Mouse (Mus musculus) right cerebral cortex, postnatal 14 days (tissue): Measurements from ENCODE around the gene Gm42417.
"Not testable (repeated sequence)": the region's sequence is repeated elsewhere in the genome, so short reads cannot be mapped to it uniquely, and the experiment has no call there.

Experiments used
- DNase-seq: peaks from one replicate; pipeline ENCODE4 v3.0.0; 2022

The Gm42417 gene

DNA sequence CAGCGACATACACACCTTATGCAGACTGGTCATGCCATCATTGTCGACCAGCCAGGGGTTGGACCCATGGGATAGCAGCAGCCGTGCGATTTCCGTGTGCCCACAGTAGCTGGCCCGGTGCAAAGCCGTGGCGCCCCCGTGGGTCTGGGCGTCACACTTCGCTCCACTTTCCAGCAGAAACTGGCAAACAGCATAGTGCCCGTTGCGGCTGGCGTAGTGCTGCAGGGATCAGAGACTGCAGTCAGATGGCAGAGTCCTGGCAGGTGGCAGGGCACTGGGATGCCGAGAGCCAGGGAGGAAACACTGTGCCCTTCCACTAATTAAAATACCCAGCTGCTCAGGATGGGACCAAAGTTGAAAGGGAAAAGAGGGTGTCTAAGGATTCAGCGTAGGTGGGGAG, 2.6 kb upstream of the Gm42417 start:
- DNase-seq, result no peak

- no peak for DNase-seq
Measured at GRCm38 (mm10) chr1:36540807-36541206, 1.6 kb upstream of the Gm42417 start.

DNA sequence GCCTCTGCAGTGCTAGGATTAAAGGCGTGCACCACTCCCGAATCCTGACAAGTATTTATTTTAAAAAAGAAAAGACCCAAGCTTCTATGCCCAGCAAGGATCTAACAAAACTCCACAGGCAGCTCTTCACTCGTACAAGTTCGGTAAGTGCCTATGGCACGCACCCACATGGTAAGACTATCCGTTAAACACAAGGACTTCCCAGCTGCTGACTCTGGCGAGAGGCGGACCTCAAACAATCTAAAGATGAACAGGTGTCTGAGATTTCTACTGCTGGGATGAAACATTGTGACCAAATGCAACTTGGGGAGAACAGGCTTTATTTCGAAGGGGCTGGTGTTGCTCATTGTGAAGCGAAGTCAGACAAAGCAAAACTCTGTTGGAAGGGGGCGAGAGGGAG, 903 bp upstream of the Gm42417 start:
- no peak for DNase-seq

GRCm38 (mm10) chr1:36538727-36539126, 502 bp downstream of the Gm42417 start:
- DNase-seq, result no peak

GRCm38 (mm10) chr1:36536783-36537182, 2.4 kb downstream of the Gm42417 start, which contains the start of gene Ankrd23:
Gene Ankrd23 (minus strand): TSS chr1:36536883.
- not testable (repeated sequence) for DNase-seq

- no peak for DNase-seq
Measured at GRCm38 (mm10) chr1:36536397-36536728, 2.9 kb downstream of the Gm42417 start.

GRCm38 (mm10) chr1:36535477-36536396, 3.5 kb downstream of the Gm42417 start:
- no peak for DNase-seq

- DNase-seq, result no peak
Measured at GRCm38 (mm10) chr1:36534595-36535058, 4.6 kb downstream of the Gm42417 start.

- no peak for DNase-seq
Measured at GRCm38 (mm10) chr1:36533546-36533945, 5.7 kb downstream of the Gm42417 start.

- no peak for DNase-seq
Measured at GRCm38 (mm10) chr1:36531461-36531860, 7.8 kb downstream of the Gm42417 start.

DNA sequence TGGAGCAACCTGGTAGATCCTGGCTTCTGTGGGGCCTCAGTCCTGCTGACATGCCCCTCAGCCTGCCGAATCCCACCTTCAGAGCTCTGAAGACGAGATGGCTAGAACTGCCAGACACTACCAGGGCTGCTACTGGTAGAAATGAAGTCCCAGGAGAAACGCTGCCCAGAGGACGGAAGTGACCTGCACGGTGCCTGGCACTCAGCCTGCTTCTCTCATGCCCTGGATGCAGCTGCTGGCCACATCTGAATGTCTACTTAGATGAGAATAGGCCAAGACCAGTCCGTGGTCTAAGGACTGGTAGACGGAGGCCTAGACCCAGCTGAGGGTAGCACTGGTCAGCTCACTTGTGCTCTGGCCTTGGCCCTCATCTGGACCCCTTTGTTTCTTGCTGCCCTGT, 8.3 kb downstream of the Gm42417 start:
- DNase-seq, result no peak

GRCm38 (mm10) chr1:36530485-36530884, 8.7 kb downstream of the Gm42417 start:
- no peak for DNase-seq

GRCm38 (mm10) chr1:36529875-36530274, 9.4 kb downstream of the Gm42417 start:
- no peak for DNase-seq

DNA sequence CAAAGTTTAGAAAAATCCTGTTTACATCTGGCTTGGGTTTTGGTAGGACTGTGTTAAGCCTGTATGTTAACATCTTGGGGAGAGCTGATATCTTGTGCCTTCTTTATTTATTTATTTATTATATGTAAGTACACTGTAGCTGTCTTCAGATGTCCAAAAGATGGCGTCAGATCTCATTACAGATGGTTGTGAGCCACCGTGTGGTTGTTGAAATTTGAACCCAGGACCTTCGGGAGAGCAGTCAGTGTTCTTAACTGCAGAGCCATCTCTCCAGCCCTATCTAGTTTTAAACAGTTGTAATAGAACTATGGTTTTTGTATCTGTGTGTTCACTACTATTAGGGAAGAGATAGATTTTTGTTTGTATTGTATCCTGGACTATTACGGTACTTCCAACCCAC, 10.0 kb downstream of the Gm42417 start:
- DNase-seq, result no peak

- no peak for DNase-seq
Measured at GRCm38 (mm10) chr1:36528351-36528750, 10.9 kb downstream of the Gm42417 start.

DNA sequence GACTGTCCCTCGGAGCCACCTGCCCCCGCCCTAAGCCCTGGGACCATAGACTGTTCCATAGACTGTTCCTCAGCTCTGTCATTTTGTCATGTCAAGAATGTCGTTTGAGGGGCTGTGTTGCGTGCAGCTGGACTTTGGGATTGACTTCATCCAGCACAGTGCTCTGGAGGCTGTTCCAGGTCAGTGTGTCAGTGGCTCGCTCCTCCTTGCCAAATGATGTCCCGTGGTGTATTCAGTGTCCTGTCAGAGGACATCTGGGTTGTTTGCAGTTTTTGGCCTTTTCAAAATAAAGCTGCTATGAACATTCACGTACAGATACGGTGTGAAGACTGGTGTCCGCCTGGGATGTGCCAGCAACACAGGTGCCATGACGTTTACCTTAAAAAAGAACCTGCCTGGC, 12.3 kb downstream of the Gm42417 start:
- no peak for DNase-seq

GRCm38 (mm10) chr1:36525774-36526173, 13.5 kb downstream of the Gm42417 start:
- DNase-seq, result no peak

DNA sequence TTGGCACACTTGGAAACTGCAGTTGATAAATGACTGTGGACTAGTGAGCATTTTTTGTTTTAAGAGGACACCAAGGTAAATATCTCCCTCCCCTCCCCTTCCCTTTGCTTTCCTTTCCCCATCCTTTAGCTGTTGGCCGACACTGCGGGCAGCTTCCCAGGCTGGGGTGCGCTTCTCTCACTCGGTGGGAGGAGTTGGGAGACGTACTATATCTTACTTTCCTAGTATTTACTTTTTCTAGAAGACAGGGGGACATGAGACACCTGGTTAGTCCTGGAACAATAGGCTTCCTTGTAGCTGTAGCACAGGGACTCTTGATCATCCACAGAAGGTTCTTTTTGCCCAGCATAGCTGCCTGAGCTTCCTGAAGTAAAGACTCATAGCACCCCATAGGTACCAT, 15.2 kb downstream of the Gm42417 start:
- no peak for DNase-seq

DNA sequence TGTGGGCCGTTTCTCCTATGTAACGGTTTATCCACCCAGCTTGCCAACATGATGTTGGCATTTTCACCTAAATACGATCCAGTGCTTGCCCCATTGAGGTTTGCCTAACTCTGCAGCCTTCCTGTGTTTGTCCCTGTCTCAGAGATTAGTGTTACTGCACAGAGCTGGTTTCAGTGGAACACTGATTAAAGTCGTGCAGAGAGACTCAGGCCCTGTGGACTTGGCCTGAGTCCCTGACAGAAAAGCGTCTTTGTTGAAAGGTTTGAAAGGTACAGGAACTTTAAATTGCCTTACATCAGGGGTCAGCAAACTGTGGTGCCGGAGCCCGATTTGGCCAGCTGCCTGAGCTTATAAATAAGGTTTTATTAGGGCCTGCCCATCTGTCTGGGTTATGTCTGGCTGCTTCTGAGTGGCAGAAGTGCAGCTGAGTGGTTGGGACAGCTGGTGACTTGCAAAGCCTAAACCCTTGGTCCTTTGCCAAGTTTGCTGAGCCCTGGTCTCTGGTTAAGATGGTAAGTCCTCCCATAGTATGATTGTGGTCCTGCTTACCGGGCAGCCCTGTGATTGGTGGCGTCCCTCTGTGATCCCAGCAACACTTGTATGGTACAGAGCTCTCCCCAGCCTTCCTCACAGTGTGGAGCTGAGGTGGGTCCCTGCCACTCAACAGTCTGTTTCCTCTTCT, 15.8 kb downstream of the Gm42417 start:
- DNase-seq, result no peak

DNA sequence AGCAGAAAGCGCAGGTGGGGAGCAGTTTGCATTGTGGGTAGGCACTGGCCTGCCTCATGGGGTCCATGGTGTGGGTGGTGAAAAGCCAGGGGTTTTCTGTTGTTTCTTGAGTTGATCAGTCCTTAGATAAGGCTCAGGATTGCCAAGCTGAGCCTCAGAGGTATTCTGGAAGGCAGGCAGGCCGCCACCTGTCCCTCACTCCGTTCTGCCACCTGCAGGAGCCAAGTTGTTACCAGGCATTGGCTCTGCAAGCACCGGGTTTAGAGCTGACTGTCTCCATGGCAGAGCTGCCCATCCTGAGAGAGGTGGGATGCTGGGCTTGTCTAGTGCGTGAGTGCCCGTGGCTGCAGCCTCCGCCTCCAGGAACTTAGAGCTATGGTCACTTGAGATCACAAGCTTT, 17.0 kb downstream of the Gm42417 start:
- no peak for DNase-seq

GRCm38 (mm10) chr1:36519626-36520025, 19.6 kb downstream of the Gm42417 start:
- DNase-seq, result no peak

GRCm38 (mm10) chr1:36518259-36518658, 21.0 kb downstream of the Gm42417 start:
- no peak for DNase-seq

DNA sequence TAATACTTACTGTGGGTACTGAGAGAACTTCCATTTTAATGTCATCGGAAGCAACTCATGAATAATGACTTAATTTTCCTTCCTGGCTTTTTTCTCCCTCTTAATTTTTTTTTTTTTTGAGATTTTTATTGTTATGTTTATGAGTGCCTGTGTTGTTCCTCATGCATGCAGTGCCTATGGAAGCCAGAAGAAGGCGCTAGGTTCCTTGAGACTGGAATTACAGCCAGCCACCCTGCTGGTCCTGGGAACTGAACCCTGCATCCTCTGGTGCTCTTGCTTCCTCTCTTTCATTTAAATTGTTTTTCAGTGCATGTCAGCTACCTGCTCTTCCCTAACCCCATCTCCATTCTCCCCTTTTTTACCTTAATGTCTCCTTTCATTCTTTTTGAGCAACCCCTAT, 25.5 kb downstream of the Gm42417 start:
- no peak for DNase-seq

GRCm38 (mm10) chr1:36513310-36513709, 25.9 kb downstream of the Gm42417 start:
- no peak for DNase-seq
